Mouse (Mus musculus): ENCODE measurements around the gene Pbx3. TPM values are rescaled to one million over a fixed set of nuclear protein-coding genes. Genes with fewer than 3 reads are reported as not detected.
A peak's percentile ranks its signal among the peaks of the same experiment; 100 is the strongest.

The Pbx3 gene
- polyA plus RNA-seq, 1 experiment from 2014 or later = 82.7 TPM

DNA sequence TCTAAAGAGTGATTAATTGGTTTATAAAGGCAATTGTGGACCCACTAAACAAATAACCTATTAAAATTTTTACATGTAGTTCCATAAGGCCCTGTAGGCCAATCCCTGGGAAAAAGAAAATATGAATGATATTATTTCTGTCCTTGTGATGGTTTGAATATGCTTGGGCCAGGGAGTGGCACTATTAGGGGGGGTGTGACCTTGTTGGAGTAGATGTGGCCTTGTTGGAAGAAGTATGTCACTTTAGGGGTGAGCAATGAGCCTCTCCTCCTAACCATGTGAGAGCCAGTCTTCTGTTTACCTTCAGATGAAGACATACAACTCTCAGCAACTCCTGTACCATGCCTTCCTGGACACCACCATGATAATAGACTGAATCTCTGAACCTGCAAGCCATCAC lies 110.9 kb downstream of the Pbx3 start:
- Histone ChIP-seq H3K4me2 (ENCODE audit: low read length) (no peak overlapping the region), H3K27me3 (ENCODE audit: control insufficient read depth, insufficient read depth, low read depth, low read length) (no peaks in the 10 kb centered on the region), H3K9me3 (replicated peaks; ENCODE audit: control insufficient read depth, low read length, poor library complexity, severe bottlenecking) (no peaks in the 10 kb centered on the region), H3K9ac (ENCODE audit: low read depth, low read length) (no peak overlapping the region), H3K4me3 (ENCODE audit: low read depth, low read length) (no peak overlapping the region), H3K27ac (ENCODE audit: low read length) (no peak overlapping the region), H3K4me1 (ENCODE audit: control insufficient read depth, insufficient read depth, low read length) (0 out of 2 replicates have a peak, but pooled peaks cover 2% of the 10 kb centered on the region), H3K36me3 (ENCODE audit: control insufficient read depth, insufficient read depth, low read length) (no peaks in the 10 kb centered on the region)
- ATAC-seq = no peak

DNA sequence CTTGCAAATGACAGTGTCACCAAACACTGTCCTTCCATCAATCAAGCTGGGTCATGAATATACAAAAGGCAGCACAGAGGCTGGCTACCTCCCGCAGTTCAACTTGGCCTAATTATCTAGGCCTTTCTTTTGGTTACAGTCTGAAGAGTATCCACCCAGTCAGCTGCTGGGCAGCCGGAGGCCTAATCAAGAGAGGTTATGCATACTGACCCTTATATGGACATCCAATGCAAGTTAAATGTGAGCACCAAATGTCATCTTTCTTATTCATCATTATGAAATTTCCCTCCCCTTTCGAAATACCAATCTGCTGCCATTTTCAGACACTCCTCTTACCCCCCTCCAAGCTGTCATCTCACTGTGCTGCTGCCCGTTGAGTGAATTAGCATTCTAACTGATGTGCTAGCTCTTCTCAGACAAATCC lies 112.3 kb downstream of the Pbx3 start:
- Histone ChIP-seq H3K4me3 (ENCODE audit: low read depth, low read length) (no peak overlapping the region), H3K9ac (ENCODE audit: low read depth, low read length) (no peak overlapping the region), H3K27ac (ENCODE audit: low read length) (0 out of 2 replicates have a peak overlapping the region, but pooled peaks have one; percentile 42), H3K36me3 (ENCODE audit: control insufficient read depth, insufficient read depth, low read length) (no peaks in the 10 kb centered on the region), H3K27me3 (ENCODE audit: control insufficient read depth, insufficient read depth, low read depth, low read length) (no peaks in the 10 kb centered on the region), H3K4me2 (ENCODE audit: low read length) (no peak overlapping the region), H3K4me1 (ENCODE audit: control insufficient read depth, insufficient read depth, low read length) (0 out of 2 replicates have a peak, but pooled peaks cover 2% of the 10 kb centered on the region), H3K9me3 (replicated peaks; ENCODE audit: control insufficient read depth, low read length, poor library complexity, severe bottlenecking) (no peaks in the 10 kb centered on the region)
- 20% methylated on average over 4 of the region's 4 CpGs for WGBS
- ATAC-seq = peak; percentile 54; the same call in 1 of the 2 replicates

DNA sequence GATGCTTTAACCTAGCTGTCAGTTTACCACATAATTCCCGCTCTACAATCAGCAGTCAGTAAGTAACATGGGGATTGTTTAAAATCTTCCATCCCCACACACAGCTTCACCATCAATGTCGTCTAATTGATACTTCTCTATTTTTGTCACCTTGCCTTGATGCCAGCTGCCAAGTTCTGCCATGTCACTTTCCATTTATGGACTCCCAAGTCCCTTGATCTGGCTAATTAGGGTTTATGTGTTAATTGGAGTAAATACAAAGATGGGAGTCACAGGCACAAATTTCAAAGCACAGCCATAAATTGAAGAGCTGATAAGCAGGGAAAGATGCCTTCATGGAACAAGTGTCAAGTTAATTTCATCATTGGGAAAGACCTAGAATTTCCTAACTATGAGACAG lies 114.7 kb downstream of the Pbx3 start:
- Histone ChIP-seq H3K9ac (ENCODE audit: low read depth, low read length) (no peak overlapping the region), H3K9me3 (replicated peaks; ENCODE audit: control insufficient read depth, low read length, poor library complexity, severe bottlenecking) (no peaks in the 10 kb centered on the region), H3K4me1 (ENCODE audit: control insufficient read depth, insufficient read depth, low read length) (peaks cover 4% of the 10 kb centered on the region; the same call in 1 of the 2 replicates), H3K27ac (ENCODE audit: low read length) (no peak overlapping the region), H3K4me3 (ENCODE audit: low read depth, low read length) (no peak overlapping the region), H3K27me3 (ENCODE audit: control insufficient read depth, insufficient read depth, low read depth, low read length) (no peaks in the 10 kb centered on the region), H3K36me3 (ENCODE audit: control insufficient read depth, insufficient read depth, low read length) (no peaks in the 10 kb centered on the region), H3K4me2 (ENCODE audit: low read length) (no peak overlapping the region)
- no peak for ATAC-seq
- WGBS = 58% methylated on average over 2 of the region's 2 CpGs

DNA sequence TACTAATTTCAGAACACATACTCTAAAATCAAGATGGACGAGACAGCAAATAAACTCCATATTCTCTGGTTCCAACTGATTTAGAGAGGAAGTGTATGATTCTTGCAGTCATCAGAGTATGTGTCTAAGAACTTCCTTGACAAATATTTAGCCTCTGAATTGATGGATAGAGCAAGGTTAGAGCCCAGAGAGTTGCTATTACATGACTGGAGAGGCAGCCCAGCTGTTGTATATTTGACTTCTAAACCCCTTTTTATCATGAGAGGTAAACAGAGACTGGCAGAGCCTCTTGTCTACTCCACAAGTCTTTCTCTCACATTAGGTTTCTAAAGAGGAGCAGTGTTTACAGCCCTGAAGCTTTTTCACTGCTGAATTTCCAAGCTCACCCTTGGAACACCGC lies 115.3 kb downstream of the Pbx3 start:
- no peaks in the 10 kb centered on the region for H3K27me3 ChIP-seq (ENCODE audit: control insufficient read depth, insufficient read depth, low read depth, low read length)
- H3K4me3 ChIP-seq (ENCODE audit: low read depth, low read length) = no peak overlapping the region
- no peaks in the 10 kb centered on the region for H3K9me3 ChIP-seq (replicated peaks; ENCODE audit: control insufficient read depth, low read length, poor library complexity, severe bottlenecking)
- no peak overlapping the region for H3K27ac ChIP-seq (ENCODE audit: low read length)
- no peak overlapping the region for H3K9ac ChIP-seq (ENCODE audit: low read depth, low read length)
- 84% methylated on average over 2 of the region's 2 CpGs for WGBS
- no peak for ATAC-seq
- no peak overlapping the region for H3K4me2 ChIP-seq (ENCODE audit: low read length)
- H3K36me3 ChIP-seq (ENCODE audit: control insufficient read depth, insufficient read depth, low read length) = no peaks in the 10 kb centered on the region
- H3K4me1 ChIP-seq (ENCODE audit: control insufficient read depth, insufficient read depth, low read length) = peaks cover 7% of the 10 kb centered on the region; the same call in 1 of the 2 replicates

DNA sequence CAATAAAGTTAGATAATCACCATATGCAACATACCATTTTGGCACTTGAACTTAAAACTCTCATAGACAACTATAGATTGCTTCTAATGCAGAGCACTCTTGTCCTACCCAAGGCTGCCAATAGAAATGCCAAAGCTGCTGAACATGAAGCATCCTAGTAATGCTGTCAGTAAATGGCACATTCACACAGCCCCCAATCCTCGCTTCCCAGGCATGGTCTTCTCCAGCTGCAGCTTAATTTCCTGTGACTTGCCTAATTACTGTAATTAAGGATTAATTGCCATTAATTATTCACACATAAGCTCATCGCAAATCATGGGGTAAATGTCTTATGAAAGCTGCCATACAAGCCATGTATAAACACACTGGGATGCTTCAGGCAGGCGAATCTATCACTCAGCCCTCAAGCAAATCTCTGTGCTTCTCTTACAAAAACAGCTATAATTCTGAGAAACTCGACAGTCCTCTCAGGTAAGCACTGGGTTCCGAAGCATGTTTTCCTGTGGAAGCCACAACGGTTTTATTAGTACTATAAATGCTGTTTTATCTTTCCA lies 116.9 kb downstream of the Pbx3 start:
- Histone ChIP-seq H3K4me2 (ENCODE audit: low read length) (no peak overlapping the region), H3K27me3 (ENCODE audit: control insufficient read depth, insufficient read depth, low read depth, low read length) (no peaks in the 10 kb centered on the region), H3K4me3 (ENCODE audit: low read depth, low read length) (no peak overlapping the region), H3K9ac (ENCODE audit: low read depth, low read length) (no peak overlapping the region), H3K27ac (ENCODE audit: low read length) (no peak overlapping the region), H3K4me1 (ENCODE audit: control insufficient read depth, insufficient read depth, low read length) (peaks cover 8% of the 10 kb centered on the region; the same call in 1 of the 2 replicates), H3K36me3 (ENCODE audit: control insufficient read depth, insufficient read depth, low read length) (no peaks in the 10 kb centered on the region), H3K9me3 (replicated peaks; ENCODE audit: control insufficient read depth, low read length, poor library complexity, severe bottlenecking) (no peaks in the 10 kb centered on the region)
- 71% methylated on average over 6 of the region's 6 CpGs for WGBS
- no peak for ATAC-seq

DNA sequence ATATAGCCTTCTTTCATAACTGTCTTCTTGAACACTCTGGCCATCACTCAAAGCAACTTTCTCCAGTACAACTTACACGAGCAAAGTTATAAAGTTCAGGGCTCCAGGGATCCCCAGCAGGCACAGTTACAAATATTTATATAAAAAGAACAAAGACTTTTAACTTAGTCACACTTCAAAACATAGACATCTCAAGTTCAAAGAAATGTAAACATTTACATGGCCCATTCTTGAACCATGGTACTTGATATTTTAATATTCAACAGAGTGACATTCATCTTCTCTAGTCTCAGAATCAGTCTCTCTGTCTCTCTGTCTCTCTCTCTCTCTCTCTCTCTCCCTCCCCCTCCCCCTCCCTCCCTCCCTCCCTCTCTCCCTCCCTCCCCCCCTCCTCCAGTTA lies 119.3 kb downstream of the Pbx3 start:
- no peaks in the 10 kb centered on the region for H3K27me3 ChIP-seq (ENCODE audit: control insufficient read depth, insufficient read depth, low read depth, low read length)
- no peak overlapping the region for H3K4me2 ChIP-seq (ENCODE audit: low read length)
- no peak for ATAC-seq
- H3K36me3 ChIP-seq (ENCODE audit: control insufficient read depth, insufficient read depth, low read length) = no peaks in the 10 kb centered on the region
- no peak overlapping the region for H3K27ac ChIP-seq (ENCODE audit: low read length)
- H3K4me1 ChIP-seq (ENCODE audit: control insufficient read depth, insufficient read depth, low read length) = peaks cover 20% of the 10 kb centered on the region
- H3K9ac ChIP-seq (ENCODE audit: low read depth, low read length) = no peak overlapping the region
- WGBS = 39% methylated on average over 1 of the region's 1 CpGs
- no peak overlapping the region for H3K4me3 ChIP-seq (ENCODE audit: low read depth, low read length)
- no peaks in the 10 kb centered on the region for H3K9me3 ChIP-seq (replicated peaks; ENCODE audit: control insufficient read depth, low read length, poor library complexity, severe bottlenecking)

DNA sequence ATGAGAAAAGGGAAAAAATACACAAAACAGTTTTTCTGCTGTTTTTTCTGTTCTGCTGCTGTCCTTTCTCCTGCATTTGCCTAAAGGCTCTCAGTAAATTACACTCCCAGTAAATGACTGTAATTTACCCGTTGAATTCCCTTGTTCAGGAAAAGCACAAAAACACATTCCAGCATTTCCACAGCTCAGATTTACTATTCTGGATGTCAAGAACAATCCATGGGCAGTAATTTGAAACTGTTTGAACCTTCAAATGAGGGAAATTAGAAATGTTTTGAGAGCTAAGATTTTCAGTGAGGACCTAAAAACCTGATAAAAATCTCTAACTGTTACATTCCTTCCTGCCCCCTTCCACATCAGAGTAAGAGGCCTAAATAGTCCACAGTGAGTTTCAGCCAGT lies 119.8 kb downstream of the Pbx3 start:
- Histone ChIP-seq H3K4me2 (ENCODE audit: low read length) (no peak overlapping the region), H3K4me3 (ENCODE audit: low read depth, low read length) (no peak overlapping the region), H3K27ac (ENCODE audit: low read length) (no peak overlapping the region), H3K9ac (ENCODE audit: low read depth, low read length) (no peak overlapping the region), H3K27me3 (ENCODE audit: control insufficient read depth, insufficient read depth, low read depth, low read length) (no peaks in the 10 kb centered on the region), H3K9me3 (replicated peaks; ENCODE audit: control insufficient read depth, low read length, poor library complexity, severe bottlenecking) (no peaks in the 10 kb centered on the region), H3K4me1 (ENCODE audit: control insufficient read depth, insufficient read depth, low read length) (peaks cover 22% of the 10 kb centered on the region), H3K36me3 (ENCODE audit: control insufficient read depth, insufficient read depth, low read length) (no peaks in the 10 kb centered on the region)
- WGBS = 41% methylated on average over 1 of the region's 1 CpGs
- no peak for ATAC-seq

DNA sequence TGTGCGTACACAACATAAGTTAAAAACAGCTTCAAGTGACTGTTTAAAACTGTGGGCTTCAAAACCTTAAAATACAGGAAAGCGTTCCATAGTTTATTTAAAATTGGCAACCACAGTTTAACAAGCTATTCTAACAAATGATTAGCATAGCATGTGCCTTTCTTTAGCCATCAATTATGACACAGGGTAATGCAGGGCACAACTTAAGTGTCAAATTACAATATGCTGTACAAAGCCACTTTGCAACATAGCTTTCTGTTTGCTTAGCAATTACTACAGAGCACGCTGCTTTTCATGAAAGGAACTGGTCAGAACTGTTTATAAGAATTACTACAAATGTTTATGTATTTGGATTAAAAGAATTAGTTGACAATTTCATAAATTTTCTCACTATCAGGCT lies 120.7 kb downstream of the Pbx3 start:
- Histone ChIP-seq H3K36me3 (ENCODE audit: control insufficient read depth, insufficient read depth, low read length) (no peaks in the 10 kb centered on the region), H3K27ac (ENCODE audit: low read length) (no peak overlapping the region), H3K27me3 (ENCODE audit: control insufficient read depth, insufficient read depth, low read depth, low read length) (no peaks in the 10 kb centered on the region), H3K4me1 (ENCODE audit: control insufficient read depth, insufficient read depth, low read length) (peaks cover 22% of the 10 kb centered on the region), H3K4me2 (ENCODE audit: low read length) (no peak overlapping the region), H3K9me3 (replicated peaks; ENCODE audit: control insufficient read depth, low read length, poor library complexity, severe bottlenecking) (no peaks in the 10 kb centered on the region), H3K4me3 (ENCODE audit: low read depth, low read length) (no peak overlapping the region), H3K9ac (ENCODE audit: low read depth, low read length) (no peak overlapping the region)
- 53% methylated on average over 3 of the region's 3 CpGs for WGBS
- ATAC-seq = no peak

DNA sequence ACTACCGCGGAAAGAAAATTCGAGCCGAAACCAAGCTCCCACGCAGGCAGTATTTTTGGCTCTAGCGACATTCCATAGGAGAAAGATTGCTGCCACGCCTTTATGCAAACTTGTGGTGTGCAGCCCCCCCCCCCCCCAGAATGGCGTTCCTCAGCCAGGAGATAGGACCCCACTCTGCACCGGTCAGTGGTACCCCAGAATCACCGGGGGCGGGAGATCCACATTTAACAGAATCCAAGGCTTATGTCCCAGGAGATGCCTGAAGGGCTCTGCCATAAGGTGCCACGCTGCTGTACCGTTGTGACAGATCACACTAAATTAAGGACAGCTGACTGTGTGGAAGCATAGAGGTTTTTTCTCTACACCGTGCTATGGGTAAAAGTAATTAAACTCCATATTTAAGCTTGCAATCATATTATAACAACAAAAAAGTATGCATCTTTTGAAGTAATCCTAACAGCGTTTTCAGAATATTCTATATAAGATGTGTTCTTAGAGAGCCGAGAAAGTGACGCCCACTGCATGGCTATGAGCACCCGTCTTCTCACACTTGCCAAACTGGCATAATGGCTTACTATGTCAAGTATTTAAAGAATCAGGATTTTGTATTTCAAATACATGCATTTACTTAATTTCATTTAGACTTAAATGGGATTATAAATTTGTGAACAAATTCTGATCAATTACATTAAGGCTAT lies 122.8 kb downstream of the Pbx3 start:
- WGBS = under 1% methylated on average over 18 of the region's 18 CpGs
- peak; percentile 85 for ATAC-seq
- H3K36me3 ChIP-seq (ENCODE audit: control insufficient read depth, insufficient read depth, low read length) = no peaks in the 10 kb centered on the region
- H3K9ac ChIP-seq (ENCODE audit: low read depth, low read length) = peak overlapping the region; percentile 73
- peaks cover 28% of the 10 kb centered on the region for H3K4me1 ChIP-seq (ENCODE audit: control insufficient read depth, insufficient read depth, low read length)
- H3K27ac ChIP-seq (ENCODE audit: low read length) = peak overlapping the region; percentile 96
- H3K27me3 ChIP-seq (ENCODE audit: control insufficient read depth, insufficient read depth, low read depth, low read length) = no peaks in the 10 kb centered on the region
- H3K4me2 ChIP-seq (ENCODE audit: low read length) = peak overlapping the region; percentile 73
- peak overlapping the region; percentile 49 for H3K4me3 ChIP-seq (ENCODE audit: low read depth, low read length)
- no peaks in the 10 kb centered on the region for H3K9me3 ChIP-seq (replicated peaks; ENCODE audit: control insufficient read depth, low read length, poor library complexity, severe bottlenecking)
